Mouse (Mus musculus) midbrain, embryonic 14.5 days (tissue): ENCODE data around the gene Slc25a53. TPM values are rescaled to one million over a fixed set of nuclear protein-coding genes. Genes with fewer than 3 reads are reported as not detected.
A peak's percentile ranks its signal among the peaks of the same experiment; 100 is the strongest.

Experiments
- ATAC-seq: fragments of 200-750 bp; cut with Nextera tagmentation; 2 replicates; pipeline ENCODE4 v1.8.0; 2017; ENCODE audit warnings: moderate number of reproducible peaks, moderate library complexity; ENCODE audit not compliant: low FRiP score, low TSS enrichment
- DNase-seq: peaks from one replicate; pipeline ENCODE4 v3.0.0-alpha.2; 2015
- H3K27ac ChIP-seq: fragments of 300-500 bp; sonication (generic); replicated peaks from 2 replicates; pipeline ENCODE4 v1.5.1; 2014; ENCODE audit warnings: mild to moderate bottlenecking, low read depth, low read length, moderate library complexity
- H3K27me3 ChIP-seq: fragments of 300-500 bp; sonication (generic); 2 replicates; pipeline ENCODE4 v1.6.1; 2014; ENCODE audit warnings: low read length, control low read depth, mixed read lengths; ENCODE audit not compliant: control insufficient read depth, insufficient read depth
- H3K36me3 ChIP-seq: fragments of 300-500 bp; sonication (generic); 2 replicates; pipeline ENCODE4 v1.6.1; 2014; ENCODE audit warnings: low read length, control low read depth; ENCODE audit not compliant: control insufficient read depth, insufficient read depth
- H3K4me1 ChIP-seq: fragments of 300-500 bp; sonication (generic); 2 replicates; pipeline ENCODE4 v1.6.1; 2014; ENCODE audit warnings: mild to moderate bottlenecking, antibody characterized with exemption, low read length, control low read depth; ENCODE audit not compliant: control insufficient read depth, insufficient read depth
- H3K4me2 ChIP-seq: fragments of 300-500 bp; sonication (generic); 2 replicates; pipeline ENCODE4 v1.6.1; 2014; ENCODE audit warnings: mild to moderate bottlenecking, low read length, moderate library complexity
- H3K4me3 ChIP-seq: fragments of 300-500 bp; sonication (generic); replicated peaks from 2 replicates; pipeline ENCODE4 v1.5.1; 2014; ENCODE audit warnings: low read depth, low read length
- H3K9ac ChIP-seq: fragments of 300-500 bp; sonication (generic); replicated peaks from 2 replicates; pipeline ENCODE4 v1.6.1; 2014; ENCODE audit warnings: mild to moderate bottlenecking, low read length, moderate library complexity
- H3K9me3 ChIP-seq: fragments of 300-500 bp; sonication (generic); 2 replicates; pipeline ENCODE4 v1.6.1; 2016; ENCODE audit warnings: low read length, control low read depth, mixed read lengths; ENCODE audit not compliant: control insufficient read depth
- WGBS: fragments of 180-500 bp; shearing (Covaris S2); extraction: QIAGEN DNeasy Blood & Tissue Kit; methylation state at CpG from one replicate; pipeline ENCODE4 v1.1.7; 2014; 5-methylcytosine and 5-hydroxymethylcytosine counted together
- polyA plus RNA-seq: library from polyadenylated mRNA; unstranded; fragments of >200 nt; fragmentation: Nextera tagmentation; extraction: Ambion mirVana; gene quantifications from 2 replicates; pipeline ENCODE4 v1.2.1, GENCODE M21; 2014

Slc25a53 gene
- polyA plus RNA-seq, 1 experiment from 2014 or later = 16.2 TPM

GRCm38 (mm10) chrX:137030916-137031315 lies 7.2 kb downstream of the Slc25a53 start:
- 96% methylated on average over 8 of the region's 8 CpGs for WGBS

DNA sequence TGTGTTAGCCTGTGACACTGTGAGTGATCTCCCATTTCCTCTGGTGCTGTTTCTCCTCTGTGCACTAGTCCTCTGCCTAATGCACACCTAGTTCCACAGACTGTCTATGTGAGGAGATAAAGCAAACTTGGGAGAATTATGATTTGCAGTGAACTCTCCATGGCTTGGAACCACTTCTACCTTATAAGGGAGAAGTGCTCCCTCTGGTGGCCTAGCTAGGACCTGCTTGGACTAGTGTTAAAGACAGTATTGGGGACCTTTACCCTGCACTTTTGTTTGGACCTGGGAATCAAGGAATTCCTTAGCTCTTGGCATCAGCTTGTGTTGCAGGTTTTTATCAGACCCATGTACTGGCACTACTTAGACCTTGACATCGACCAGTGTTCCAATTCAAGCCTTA lies 18.8 kb downstream of the Slc25a53 start:
- Histone ChIP-seq H3K9ac (no peak overlapping the region), H3K4me2 (no peak overlapping the region), H3K27ac (no peak overlapping the region), H3K9me3 (no peaks in the 10 kb centered on the region), H3K27me3 (no peaks in the 10 kb centered on the region), H3K4me3 (no peak overlapping the region), H3K36me3 (0 out of 2 replicates have a peak, but pooled peaks cover 2% of the 10 kb centered on the region), H3K4me1 (no peaks in the 10 kb centered on the region)
- DNase-seq (peak; percentile 88), ATAC-seq (peak; percentile 24; the same call in 1 of the 2 replicates)
- WGBS = 26% methylated on average over 1 of the region's 1 CpGs

More at GRCm38 (mm10) chrX:137030916-137031315, 7.2 kb downstream of the Slc25a53 start:
- no peaks in the 10 kb centered on the region for H3K9me3 ChIP-seq
- no peaks in the 10 kb centered on the region for H3K4me1 ChIP-seq
- no peak overlapping the region for H3K4me3 ChIP-seq
- no peak overlapping the region for H3K9ac ChIP-seq
- DNase-seq (no peak), ATAC-seq (no peak)
- no peak overlapping the region for H3K27ac ChIP-seq
- H3K36me3 ChIP-seq = 0 out of 2 replicates have a peak, but pooled peaks cover 14% of the 10 kb centered on the region
- H3K4me2 ChIP-seq = no peak overlapping the region
- no peaks in the 10 kb centered on the region for H3K27me3 ChIP-seq

DNA sequence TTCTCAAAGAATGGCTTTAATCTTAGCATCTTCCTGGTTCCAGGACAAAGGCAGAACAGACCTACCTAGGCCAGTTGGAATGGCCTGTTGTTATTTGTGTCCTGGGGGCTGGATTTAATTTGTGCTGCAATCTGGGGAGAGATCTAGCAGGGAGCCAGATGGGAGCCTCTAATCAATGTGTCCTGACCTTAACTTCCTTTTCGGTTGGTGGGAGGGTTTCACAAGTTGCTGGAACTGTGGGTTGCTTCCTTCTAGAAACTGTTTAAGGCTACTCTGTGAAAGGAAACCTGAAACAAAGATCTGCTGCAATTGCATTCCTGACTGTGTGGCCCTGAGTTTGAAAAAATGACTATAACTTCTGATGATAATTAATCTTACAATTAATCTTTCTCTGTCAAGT lies 20.4 kb downstream of the Slc25a53 start:
- Histone ChIP-seq H3K4me2 (no peak overlapping the region), H3K9me3 (no peaks in the 10 kb centered on the region), H3K4me1 (no peaks in the 10 kb centered on the region), H3K27ac (no peak overlapping the region), H3K9ac (no peak overlapping the region), H3K36me3 (0 out of 2 replicates have a peak, but pooled peaks cover 4% of the 10 kb centered on the region), H3K27me3 (no peaks in the 10 kb centered on the region), H3K4me3 (no peak overlapping the region)
- ATAC-seq (no peak), DNase-seq (no peak)
- WGBS = 84% methylated on average over 1 of the region's 1 CpGs

- no peak for ATAC-seq
- Histone ChIP-seq H3K4me3 (no peak overlapping the region), H3K36me3 (peaks cover 7% of the 10 kb centered on the region; the same call in 1 of the 2 replicates), H3K27ac (no peak overlapping the region), H3K9me3 (no peaks in the 10 kb centered on the region), H3K27me3 (no peaks in the 10 kb centered on the region), H3K4me2 (no peak overlapping the region), H3K9ac (no peak overlapping the region), H3K4me1 (no peaks in the 10 kb centered on the region)
- DNase-seq = peak; percentile 88
- WGBS = 50% methylated on average over 6 of the region's 6 CpGs
Measured at GRCm38 (mm10) chrX:137015099-137015709, 22.9 kb downstream of the Slc25a53 start.

GRCm38 (mm10) chrX:136996256-136996655 lies 41.8 kb downstream of the Slc25a53 start:
- H3K4me1 ChIP-seq = peaks cover 8% of the 10 kb centered on the region; the same call in 1 of the 2 replicates
- no peaks in the 10 kb centered on the region for H3K36me3 ChIP-seq
- ATAC-seq (no peak), DNase-seq (no peak)
- H3K27me3 ChIP-seq = no peaks in the 10 kb centered on the region
- H3K4me3 ChIP-seq = no peak overlapping the region
- no peak overlapping the region for H3K9ac ChIP-seq
- 89% methylated on average over 2 of the region's 2 CpGs for WGBS
- H3K4me2 ChIP-seq = no peak overlapping the region
- H3K9me3 ChIP-seq = no peaks in the 10 kb centered on the region
- no peak overlapping the region for H3K27ac ChIP-seq

DNA sequence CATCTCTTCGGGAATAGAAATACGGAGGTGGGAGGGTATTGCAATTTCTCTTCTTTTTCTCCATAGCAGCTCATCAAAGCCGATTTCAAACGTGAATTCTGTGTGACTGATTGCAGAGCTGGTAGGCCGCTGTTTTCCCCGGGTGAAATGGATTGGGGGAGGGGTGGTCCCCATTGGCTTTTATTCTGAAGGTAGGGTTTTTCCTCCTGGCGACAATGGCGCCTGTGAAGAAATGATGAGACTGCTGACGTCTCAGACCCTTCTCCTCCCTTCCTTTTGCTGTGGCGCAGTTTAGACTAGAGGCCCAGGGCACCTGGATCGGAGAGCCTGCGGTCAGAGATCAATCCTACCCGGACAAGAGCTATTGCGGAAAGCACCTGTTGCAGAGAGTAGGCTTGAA lies 44.5 kb downstream of the Slc25a53 start:
- 30% methylated on average over 14 of the region's 14 CpGs for WGBS

DNA sequence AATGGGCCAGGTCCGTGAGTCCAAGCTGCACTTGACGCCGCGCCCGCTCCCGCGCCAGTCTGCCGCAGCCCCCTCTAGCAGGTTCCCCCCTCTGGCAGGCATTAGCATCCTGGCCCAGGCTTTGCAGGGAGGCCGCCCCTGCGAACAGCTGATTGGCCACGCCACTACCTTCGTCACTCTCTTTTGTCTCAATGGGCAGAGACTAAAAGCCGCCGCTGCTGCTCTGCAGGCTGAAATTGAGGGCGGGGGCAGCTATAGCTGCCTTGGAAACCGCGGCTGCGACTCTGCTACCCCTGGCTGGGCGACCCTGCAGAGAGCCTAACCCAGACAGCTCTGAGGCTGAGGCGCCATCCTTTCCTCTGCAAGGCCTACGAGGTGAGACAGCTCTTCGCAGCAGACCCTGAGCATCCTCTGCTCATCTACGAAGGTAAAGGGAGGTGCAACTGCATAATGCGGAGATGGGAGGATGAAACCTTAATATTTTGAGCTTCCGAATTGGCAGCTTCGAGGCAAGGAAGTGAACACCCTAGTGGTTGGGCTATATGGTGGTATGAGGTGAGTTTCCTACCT lies 45.0 kb downstream of the Slc25a53 start, which contains the start of gene Zcchc18:
TSS of gene Zcchc18 (plus strand) at position 178 of the 570 bp plus-strand sequence.
- Histone ChIP-seq H3K9me3 (no peaks in the 10 kb centered on the region), H3K36me3 (no peaks in the 10 kb centered on the region), H3K4me2 (peak within 1 kb of the TSS; percentile 52), H3K9ac (peak within 1 kb of the TSS; percentile 71), H3K4me1 (peaks cover 8% of the 10 kb centered on the region; the same call in 1 of the 2 replicates), H3K4me3 (peak within 1 kb of the TSS; percentile 50), H3K27ac (peak within 1 kb of the TSS; percentile 92), H3K27me3 (no peaks in the 10 kb centered on the region)
- WGBS = 19% methylated on average over 26 of the region's 26 CpGs
- DNase-seq = peak; percentile 92
- peak; percentile 98 for ATAC-seq

More for the DNA sequence above, 44.5 kb downstream of the Slc25a53 start:
- ATAC-seq (no peak), DNase-seq (peak; percentile 66)
- no peaks in the 10 kb centered on the region for H3K27me3 ChIP-seq
- peak overlapping the region; percentile 71 for H3K9ac ChIP-seq
- no peaks in the 10 kb centered on the region for H3K36me3 ChIP-seq
- H3K9me3 ChIP-seq = no peaks in the 10 kb centered on the region
- H3K4me2 ChIP-seq = peak overlapping the region; percentile 52
- H3K4me1 ChIP-seq = peaks cover 8% of the 10 kb centered on the region; the same call in 1 of the 2 replicates
- peak overlapping the region; percentile 92 for H3K27ac ChIP-seq
- H3K4me3 ChIP-seq = peak overlapping the region; percentile 50

DNA sequence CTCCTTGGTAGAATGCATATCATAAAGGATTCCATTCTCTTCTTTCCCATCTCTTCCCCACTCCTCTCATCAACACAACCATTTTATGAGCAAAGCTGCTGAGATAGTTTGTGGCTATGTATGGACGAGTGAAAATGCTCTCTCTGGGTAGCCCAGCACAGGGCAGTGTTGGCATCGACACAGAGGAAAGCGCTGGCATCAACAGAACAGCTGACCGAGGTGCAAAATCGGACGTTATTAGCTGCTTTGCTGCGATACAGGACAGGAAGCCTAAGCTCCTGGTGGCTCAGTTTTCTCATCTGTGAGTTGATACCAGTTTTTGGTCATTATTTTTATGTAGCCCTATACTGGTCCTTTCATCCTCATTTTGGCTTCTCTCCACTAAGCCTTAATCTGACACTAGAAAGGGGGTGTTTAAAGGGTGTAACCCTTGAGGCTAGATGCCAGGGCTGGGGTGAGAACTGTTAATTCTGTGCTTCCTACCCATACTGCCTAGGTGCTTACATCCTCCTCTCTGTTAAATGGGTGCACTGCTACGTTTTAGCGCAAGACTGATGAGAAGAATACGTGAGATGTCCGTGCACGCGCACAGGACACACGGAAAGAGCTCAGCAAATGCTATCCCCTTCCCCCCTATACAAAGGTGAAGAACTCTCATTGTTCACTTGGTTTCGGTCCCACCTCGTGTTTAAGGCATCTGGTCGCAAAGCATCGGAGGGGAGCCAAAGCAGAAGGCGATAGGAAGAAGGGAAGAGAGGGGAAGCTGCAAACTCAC lies 45.7 kb downstream of the Slc25a53 start:
- Histone ChIP-seq H3K4me3 (peak overlapping the region; percentile 50), H3K4me1 (peaks cover 8% of the 10 kb centered on the region; the same call in 1 of the 2 replicates), H3K36me3 (no peaks in the 10 kb centered on the region), H3K4me2 (peak overlapping the region; percentile 52), H3K27ac (peak overlapping the region; percentile 92), H3K9ac (peak overlapping the region; percentile 71), H3K9me3 (no peaks in the 10 kb centered on the region), H3K27me3 (no peaks in the 10 kb centered on the region)
- ATAC-seq (peak; percentile 69), DNase-seq (peak; percentile 43)
- 28% methylated on average over 19 of the region's 19 CpGs for WGBS
